Mouse (Mus musculus) brain, embryonic 14.5 days (tissue): Measurements from ENCODE around the gene Clmn.

Experiments used
- CTCF ChIP-seq: fragments of 200-500 bp; IDR thresholded peaks from 2 replicates; pipeline ENCODE4 v1.5.1; 2012; ENCODE audit warnings: inconsistent platforms, mild to moderate bottlenecking, moderate library complexity, borderline replicate concordance; ENCODE audit not compliant: insufficient read depth, insufficient read length; ENCODE audit errors: extremely low read depth
- POLR2A ChIP-seq: fragments of 200-500 bp; IDR thresholded peaks from 2 replicates; pipeline ENCODE4 v1.6.1; 2012; ENCODE audit warnings: mild to moderate bottlenecking, inconsistent platforms, borderline replicate concordance; ENCODE audit not compliant: poor library complexity, insufficient read depth, insufficient read length, severe bottlenecking; ENCODE audit errors: extremely low read depth

- TF ChIP-seq CTCF (no peak), POLR2A (no peak)
Observed at GRCm38 (mm10) chr12:104865166-104865535, 275 bp upstream of the Clmn start.
